Mouse (Mus musculus): Measurements from ENCODE around the gene Gm9. TPM values are rescaled to one million over a fixed set of nuclear protein-coding genes. Genes with fewer than 3 reads are reported as not detected.

The Gm9 gene
- polyA plus RNA-seq, 1 experiment from 2014 or later = not detected

DNA sequence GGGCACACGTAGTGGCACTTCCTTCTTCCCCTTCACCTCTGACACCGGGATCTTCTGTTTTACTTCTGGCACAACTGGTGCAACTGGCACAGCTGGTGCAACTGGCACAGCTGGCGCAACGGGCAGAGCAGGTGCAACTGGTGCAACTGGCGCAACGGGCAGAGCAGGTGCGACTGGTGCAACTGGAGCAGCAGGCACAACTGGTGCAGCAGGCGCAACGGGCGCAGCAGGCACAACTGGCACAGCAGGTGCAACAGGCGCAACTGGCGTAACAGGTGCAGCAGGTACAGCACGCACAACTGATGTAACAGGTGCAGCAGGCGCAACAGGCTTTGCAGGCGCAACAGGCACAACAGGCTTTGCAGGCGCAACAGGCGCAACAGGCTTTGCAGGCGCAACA, 47.7 kb downstream of the Gm9 start:
- Histone ChIP-seq H3K4me1 (replicated peaks) (no peaks in the 10 kb centered on the region), H3K9ac (no peak overlapping the region), H3K9me3 (replicated peaks) (no peaks in the 10 kb centered on the region), H3K4me2 (no peak overlapping the region), H3K36me3 (replicated peaks) (no peaks in the 10 kb centered on the region), H3K27me3 (no peaks in the 10 kb centered on the region), H3K27ac (replicated peaks) (no peak overlapping the region), H3K4me3 (replicated peaks) (no peak overlapping the region)
- WGBS (ENCODE audit: insufficient replicate concordance) = 78% methylated on average over 18 of the region's 18 CpGs
- ATAC-seq (ENCODE audit: insufficient read depth) = no peak

DNA sequence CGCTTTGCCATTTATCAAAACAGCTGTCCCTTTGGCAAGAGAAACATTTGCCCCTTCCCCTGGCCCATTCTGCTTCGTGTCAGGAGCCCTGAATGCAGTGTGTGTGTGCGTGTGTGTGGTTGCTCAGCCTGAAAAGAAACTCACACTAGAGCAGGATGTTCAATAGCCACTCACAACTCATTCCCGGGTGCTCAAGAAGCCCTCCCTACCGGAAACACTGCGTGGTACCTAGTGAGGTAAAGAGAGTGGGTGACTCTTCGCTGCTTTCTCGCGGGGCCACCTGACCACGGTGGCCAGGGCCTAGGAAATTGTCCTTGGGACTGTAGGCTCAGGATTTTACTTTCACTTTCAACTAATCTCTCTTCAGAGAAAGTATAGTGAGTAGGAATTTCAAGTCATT, 49.7 kb downstream of the Gm9 start:
- 63% methylated on average over 10 of the region's 10 CpGs for WGBS (ENCODE audit: insufficient replicate concordance)
- H3K4me2 ChIP-seq = no peak overlapping the region
- no peak overlapping the region for H3K4me3 ChIP-seq (replicated peaks)
- H3K9ac ChIP-seq = no peak overlapping the region
- H3K27me3 ChIP-seq = no peaks in the 10 kb centered on the region
- H3K27ac ChIP-seq (replicated peaks) = no peak overlapping the region
- no peaks in the 10 kb centered on the region for H3K9me3 ChIP-seq (replicated peaks)
- H3K36me3 ChIP-seq (replicated peaks) = no peaks in the 10 kb centered on the region
- H3K4me1 ChIP-seq (replicated peaks) = no peaks in the 10 kb centered on the region
- ATAC-seq (ENCODE audit: insufficient read depth) = no peak

Other genes starting within 250 kb of the Gm9 start
- 3.4 and 3.9 TPM in 2 replicates for gene Sept6, start 219.2 kb downstream of the Gm9 start, polyA plus RNA-seq (2015; fragmentation: Nextera tagmentation; extraction: Ambion mirVana)
- 0.06 and 0.09 TPM in 2 replicates for gene Sowahd, start 162.2 kb downstream of the Gm9 start, polyA plus RNA-seq (2015; fragmentation: Nextera tagmentation; extraction: Ambion mirVana)
- 219 and 316 TPM in 2 replicates for gene Rpl39, start 125.6 kb downstream of the Gm9 start, polyA plus RNA-seq (2015; fragmentation: Nextera tagmentation; extraction: Ambion mirVana)
- 8.1 and 8.3 TPM in 2 replicates for gene Upf3b, start 100.7 kb downstream of the Gm9 start, polyA plus RNA-seq (2015; fragmentation: Nextera tagmentation; extraction: Ambion mirVana)
- 4.9 and 5.1 TPM in 2 replicates for gene Nkap, start 84.2 kb downstream of the Gm9 start, polyA plus RNA-seq (2015; fragmentation: Nextera tagmentation; extraction: Ambion mirVana)
- gene Akap14, start 42.2 kb downstream of the Gm9 start, polyA plus RNA-seq (2015; fragmentation: Nextera tagmentation; extraction: Ambion mirVana) = not detected in 2 replicates
- 216 and 235 TPM in 2 replicates for gene Ndufa1, start 19.9 kb downstream of the Gm9 start, polyA plus RNA-seq (2015; fragmentation: Nextera tagmentation; extraction: Ambion mirVana)
- 2.7 TPM in 2 replicates for gene Rnf113a1, start 19.8 kb downstream of the Gm9 start, polyA plus RNA-seq (2015; fragmentation: Nextera tagmentation; extraction: Ambion mirVana)
- gene Rhox1, start 11.2 kb upstream of the Gm9 start, polyA plus RNA-seq (2015; fragmentation: Nextera tagmentation; extraction: Ambion mirVana) = not detected in 2 replicates
- not detected in 2 replicates for gene Rhox2a, start 33.9 kb upstream of the Gm9 start, polyA plus RNA-seq (2015; fragmentation: Nextera tagmentation; extraction: Ambion mirVana)
- not detected in 2 replicates for gene Rhox3a, start 38.9 kb upstream of the Gm9 start, polyA plus RNA-seq (2015; fragmentation: Nextera tagmentation; extraction: Ambion mirVana)
- not detected in 2 replicates for gene Rhox4a, start 54.3 kb upstream of the Gm9 start, polyA plus RNA-seq (2015; fragmentation: Nextera tagmentation; extraction: Ambion mirVana)
- not detected in 2 replicates for gene Rhox3a2, start 169.0 kb upstream of the Gm9 start, polyA plus RNA-seq (2015; fragmentation: Nextera tagmentation; extraction: Ambion mirVana)
- gene Rhox4a2, start 179.8 kb upstream of the Gm9 start, polyA plus RNA-seq (2015; fragmentation: Nextera tagmentation; extraction: Ambion mirVana) = not detected in 2 replicates
- gene Rhox2b, start 201.0 kb upstream of the Gm9 start, polyA plus RNA-seq (2015; fragmentation: Nextera tagmentation; extraction: Ambion mirVana) = not detected in 2 replicates
- not detected in 2 replicates for gene Rhox4b, start 221.5 kb upstream of the Gm9 start, polyA plus RNA-seq (2015; fragmentation: Nextera tagmentation; extraction: Ambion mirVana)
- gene Rhox2c, start 242.6 kb upstream of the Gm9 start, polyA plus RNA-seq (2015; fragmentation: Nextera tagmentation; extraction: Ambion mirVana) = not detected in 2 replicates
- gene Rhox3c, start 247.5 kb upstream of the Gm9 start, polyA plus RNA-seq (2015; fragmentation: Nextera tagmentation; extraction: Ambion mirVana) = not detected in 2 replicates

All from liver, embryonic 15.5 days (tissue).